Mouse (Mus musculus) hindbrain, embryonic 13.5 days (tissue): ENCODE measurements around the gene Tas2r126. TPM values are rescaled to one million over a fixed set of nuclear protein-coding genes. Genes with fewer than 3 reads are reported as not detected.
"Not testable (repeated sequence)": the region's sequence is repeated elsewhere in the genome, so short reads cannot be mapped to it uniquely, and the experiment has no call there.

Experiments used
- ATAC-seq: fragments of 200-750 bp; cut with Nextera tagmentation; 2 replicates; pipeline ENCODE4 v1.8.0; 2017; ENCODE audit warnings: moderate TSS enrichment; ENCODE audit not compliant: low FRiP score
- H3K27ac ChIP-seq: fragments of 300-500 bp; sonication (generic); 2 replicates; pipeline ENCODE4 v1.5.1; 2015; ENCODE audit warnings: inconsistent platforms, mild to moderate bottlenecking, moderate library complexity
- H3K27me3 ChIP-seq: fragments of 300-500 bp; sonication (generic); 2 replicates; pipeline ENCODE4 v1.6.1; 2015; ENCODE audit warnings: mild to moderate bottlenecking, inconsistent platforms
- H3K36me3 ChIP-seq: fragments of 300-500 bp; sonication (generic); 2 replicates; pipeline ENCODE4 v1.6.1; 2015; ENCODE audit warnings: mild to moderate bottlenecking, inconsistent platforms
- H3K4me1 ChIP-seq: fragments of 300-500 bp; sonication (generic); replicated peaks from 2 replicates; pipeline ENCODE4 v1.6.1; 2015; ENCODE audit warnings: inconsistent platforms
- H3K4me2 ChIP-seq: fragments of 300-500 bp; sonication (generic); 2 replicates; pipeline ENCODE4 v1.6.1; 2015; ENCODE audit warnings: inconsistent platforms, mild to moderate bottlenecking, moderate library complexity
- H3K4me3 ChIP-seq: fragments of 300-500 bp; sonication (generic); 2 replicates; pipeline ENCODE4 v1.5.1; 2015; ENCODE audit warnings: mild to moderate bottlenecking, inconsistent platforms
- H3K9ac ChIP-seq: fragments of 300-500 bp; sonication (generic); 2 replicates; pipeline ENCODE4 v1.6.1; 2015; ENCODE audit warnings: mild to moderate bottlenecking, inconsistent platforms
- H3K9me3 ChIP-seq: fragments of 300-500 bp; sonication (generic); 2 replicates; pipeline ENCODE4 v1.6.1; 2016; ENCODE audit warnings: inconsistent platforms
- WGBS: fragments of 180-500 bp; shearing (Covaris S2); methylation state at CpG from one replicate; pipeline ENCODE4 v1.1.7; 2015; 5-methylcytosine and 5-hydroxymethylcytosine counted together
- polyA plus RNA-seq: library from polyadenylated mRNA; unstranded; fragments of >200 nt; fragmentation: Nextera tagmentation; extraction: Ambion mirVana; gene quantifications from 2 replicates; pipeline ENCODE4 v1.2.1, GENCODE M21; 2015

The Tas2r126 gene
- polyA plus RNA-seq, 1 experiment from 2014 or later = not detected

GRCm38 (mm10) chr6:42426337-42426736 lies 8.0 kb upstream of the Tas2r126 start:
- 90% methylated on average over 4 of the region's 4 CpGs for WGBS
- no peaks in the 10 kb centered on the region for H3K27me3 ChIP-seq

GRCm38 (mm10) chr6:42433554-42433953 lies 781 bp upstream of the Tas2r126 start:
- Histone ChIP-seq H3K27ac (no peak overlapping the region), H3K4me2 (no peak overlapping the region), H3K4me3 (no peak overlapping the region), H3K36me3 (no peaks in the 10 kb centered on the region), H3K4me1 (no peaks in the 10 kb centered on the region), H3K9me3 (no peaks in the 10 kb centered on the region), H3K9ac (no peak overlapping the region), H3K27me3 (no peaks in the 10 kb centered on the region)
- no peak for ATAC-seq
- WGBS = 73% methylated on average over 2 of the region's 2 CpGs

More at GRCm38 (mm10) chr6:42426337-42426736, 8.0 kb upstream of the Tas2r126 start:
- no peak overlapping the region for H3K4me2 ChIP-seq
- H3K27ac ChIP-seq = no peak overlapping the region
- H3K4me1 ChIP-seq = no peaks in the 10 kb centered on the region
- H3K4me3 ChIP-seq = no peak overlapping the region
- H3K9me3 ChIP-seq = no peaks in the 10 kb centered on the region
- H3K9ac ChIP-seq = no peak overlapping the region
- H3K36me3 ChIP-seq = no peaks in the 10 kb centered on the region
- ATAC-seq = no peak

GRCm38 (mm10) chr6:42435490-42435889 lies 1.2 kb downstream of the Tas2r126 start:
- Histone ChIP-seq H3K27me3 (no peaks in the 10 kb centered on the region), H3K4me2 (no peak overlapping the region), H3K9me3 (no peaks in the 10 kb centered on the region), H3K27ac (no peak overlapping the region), H3K4me3 (no peak overlapping the region), H3K4me1 (no peaks in the 10 kb centered on the region), H3K9ac (no peak overlapping the region), H3K36me3 (no peaks in the 10 kb centered on the region)
- 69% methylated on average over 2 of the region's 2 CpGs for WGBS
- no peak for ATAC-seq

GRCm38 (mm10) chr6:42441395-42441794 lies 7.1 kb downstream of the Tas2r126 start:
- 83% methylated on average over 2 of the region's 2 CpGs for WGBS
- no peak overlapping the region for H3K4me3 ChIP-seq
- ATAC-seq = no peak
- no peak overlapping the region for H3K4me2 ChIP-seq
- H3K36me3 ChIP-seq = no peaks in the 10 kb centered on the region
- no peaks in the 10 kb centered on the region for H3K27me3 ChIP-seq
- no peak overlapping the region for H3K27ac ChIP-seq
- H3K9ac ChIP-seq = no peak overlapping the region
- H3K4me1 ChIP-seq = no peaks in the 10 kb centered on the region
- no peaks in the 10 kb centered on the region for H3K9me3 ChIP-seq

GRCm38 (mm10) chr6:42444491-42444890 lies 10.2 kb downstream of the Tas2r126 start:
- Histone ChIP-seq H3K27ac (no peak overlapping the region), H3K9ac (no peak overlapping the region), H3K9me3 (no peaks in the 10 kb centered on the region), H3K4me3 (no peak overlapping the region), H3K27me3 (no peaks in the 10 kb centered on the region), H3K36me3 (no peaks in the 10 kb centered on the region), H3K4me2 (no peak overlapping the region), H3K4me1 (no peaks in the 10 kb centered on the region)
- ATAC-seq = no peak
- WGBS = 78% methylated on average over 2 of the region's 2 CpGs

- H3K27ac ChIP-seq = no peak overlapping the region
- H3K27me3 ChIP-seq = no peaks in the 10 kb centered on the region
- no peak overlapping the region for H3K4me3 ChIP-seq
- ATAC-seq = no peak
- no peaks in the 10 kb centered on the region for H3K4me1 ChIP-seq
- H3K36me3 ChIP-seq = no peaks in the 10 kb centered on the region
- H3K9me3 ChIP-seq = no peaks in the 10 kb centered on the region
- 78% methylated on average over 2 of the region's 2 CpGs for WGBS
- H3K4me2 ChIP-seq = no peak overlapping the region
- no peak overlapping the region for H3K9ac ChIP-seq
These were observed 13.0 kb downstream of the Tas2r126 start for GRCm38 (mm10) chr6:42447381-42447780.

- H3K4me1 ChIP-seq = no peaks in the 10 kb centered on the region
- H3K9me3 ChIP-seq = no peaks in the 10 kb centered on the region
- no peak within 1 kb of the TSS for H3K9ac ChIP-seq
- WGBS = 78% methylated on average over 1 of the region's 1 CpGs
- no peaks in the 10 kb centered on the region for H3K27me3 ChIP-seq
- no peak within 1 kb of the TSS for H3K4me3 ChIP-seq
- no peak within 1 kb of the TSS for H3K4me2 ChIP-seq
- no peak for ATAC-seq
- H3K27ac ChIP-seq = no peak within 1 kb of the TSS
- H3K36me3 ChIP-seq = no peaks in the 10 kb centered on the region
These were observed 30.8 kb downstream of the Tas2r126 start, which contains the start of gene Olfr458 for GRCm38 (mm10) chr6:42465096-42465495. Olfr458 (minus strand) TSS chr6:42465196.

- Histone ChIP-seq H3K4me3 (no peak overlapping the region), H3K9me3 (no peaks in the 10 kb centered on the region), H3K36me3 (no peaks in the 10 kb centered on the region), H3K9ac (no peak overlapping the region), H3K27me3 (no peaks in the 10 kb centered on the region), H3K27ac (no peak overlapping the region), H3K4me2 (no peak overlapping the region), H3K4me1 (no peaks in the 10 kb centered on the region)
- 88% methylated on average over 4 of the region's 4 CpGs for WGBS
- no peak for ATAC-seq
These were observed 36.2 kb downstream of the Tas2r126 start for GRCm38 (mm10) chr6:42470542-42470941.

- H3K27me3 ChIP-seq, ATAC-seq, H3K9ac ChIP-seq, H3K4me1 ChIP-seq, H3K27ac ChIP-seq, H3K4me2 ChIP-seq, H3K9me3 ChIP-seq, H3K4me3 ChIP-seq, H3K36me3 ChIP-seq: not testable (repeated sequence)
- 94% methylated on average over 4 of the region's 4 CpGs for WGBS
These were observed 37.0 kb downstream of the Tas2r126 start for GRCm38 (mm10) chr6:42471298-42471697.

- Histone ChIP-seq H3K9ac (no peak within 1 kb of the TSS), H3K27ac (no peak within 1 kb of the TSS), H3K4me3 (no peak within 1 kb of the TSS), H3K27me3 (no peaks in the 10 kb centered on the region), H3K4me1 (no peaks in the 10 kb centered on the region), H3K9me3 (no peaks in the 10 kb centered on the region), H3K4me2 (no peak within 1 kb of the TSS), H3K36me3 (no peaks in the 10 kb centered on the region)
- 80% methylated on average over 1 of the region's 1 CpGs for WGBS
- no peak for ATAC-seq
These were observed 41.9 kb downstream of the Tas2r126 start, which contains the start of gene Olfr457 for GRCm38 (mm10) chr6:42476235-42476634. Olfr457 (minus strand) TSS chr6:42476335.

GRCm38 (mm10) chr6:42484633-42485032 lies 50.3 kb downstream of the Tas2r126 start:
- Histone ChIP-seq H3K36me3 (no peaks in the 10 kb centered on the region), H3K27me3 (no peaks in the 10 kb centered on the region), H3K4me2 (no peak overlapping the region), H3K9me3 (no peaks in the 10 kb centered on the region), H3K9ac (no peak overlapping the region), H3K4me1 (no peaks in the 10 kb centered on the region), H3K27ac (no peak overlapping the region), H3K4me3 (no peak overlapping the region)
- no peak for ATAC-seq
